ENCODE assay signal across 11 mouse cellular contexts in genomic region chr11:82602818-82603217, GRCm38 (mm10).
DNase-seq lines count a peak whose midpoint lies in the region; ATAC-seq lines count a peak whose summit lies in the region.
"Had no signal": no experiment of that assay in that cellular context is flagged by ENCODE, and none has a peak within 500 bp of the region (broad histone marks: within the 10 kb centered on the region; RNA-seq: fewer than 3 reads in every experiment).

No protein-coding gene starts in this region.

- no peak overlapping the region for H3K4me2 ChIP-seq in neural tube, embryonic 13.5 days
- H3K4me2 ChIP-seq: liver, embryonic 13.5 days had no signal

- H3K9me3 ChIP-seq in heart, embryonic 10.5 days: no peaks in the 10 kb centered on the region
- H3K9me3 ChIP-seq in neural tube, embryonic 13.5 days: no peaks in the 10 kb centered on the region
- no peaks in the 10 kb centered on the region for H3K9me3 ChIP-seq in midbrain, embryonic 10.5 days (replicated peaks)
- H3K9me3 ChIP-seq: liver, embryonic 13.5 days had no signal

- peaks cover 42% of the 10 kb centered on the region for H3K27me3 ChIP-seq in heart, embryonic 10.5 days (ENCODE audit: insufficient read depth, poor library complexity, severe bottlenecking)
- H3K27me3 ChIP-seq in neural tube, embryonic 13.5 days: peaks cover 25% of the 10 kb centered on the region
- peaks cover 61% of the 10 kb centered on the region for H3K27me3 ChIP-seq in midbrain, embryonic 10.5 days (ENCODE audit: low read depth, poor library complexity, severe bottlenecking)

- H3K36me3 ChIP-seq in heart, embryonic 10.5 days: no peaks in the 10 kb centered on the region
- H3K36me3 ChIP-seq in neural tube, embryonic 13.5 days: no peaks in the 10 kb centered on the region
- no peaks in the 10 kb centered on the region for H3K36me3 ChIP-seq in midbrain, embryonic 10.5 days
- H3K36me3 ChIP-seq: liver, embryonic 13.5 days had no signal

- H3K27ac ChIP-seq in heart, embryonic 10.5 days: no peak overlapping the region
- H3K27ac ChIP-seq in neural tube, embryonic 13.5 days (replicated peaks): 0 out of 2 replicates have a peak overlapping the region, but pooled peaks have one; percentile 28
- no peak overlapping the region for H3K27ac ChIP-seq in midbrain, embryonic 10.5 days (replicated peaks)
- H3K27ac ChIP-seq: liver, embryonic 13.5 days had no signal

- 10% methylated on average over 11 of the region's 11 CpGs for WGBS in heart, embryonic 10.5 days
- WGBS in neural tube, embryonic 13.5 days: 43% methylated on average over 11 of the region's 11 CpGs
- WGBS in midbrain, embryonic 10.5 days: 14% methylated on average over 11 of the region's 11 CpGs

- intact Hi-C loops in heart, postnatal 10 days (cut with DNase I): no loop called here

- DNase-seq in heart, embryonic 10.5 days (ENCODE audit: low spot score): no peak
- no peak for DNase-seq in heart, postnatal 10 days
- DNase-seq in neural tube, embryonic 10.5 days (ENCODE audit: extremely low spot score, low spot score): no peak
- peak; percentile 24 for DNase-seq in midbrain, embryonic 10.5 days (ENCODE audit: low spot score)
- DNase-seq in testis, postnatal 10 days (ENCODE audit: low spot score): peak; percentile 57
- DNase-seq in spleen, postnatal 4 days (ENCODE audit: low spot score in 2 of 2): no peak
- DNase-seq: liver, embryonic 13.5 days; spleen, adult 18-20 months had no signal

- ATAC-seq in neural tube, embryonic 13.5 days (ENCODE audit: low read depth): 0 out of 2 replicates have a peak, but pooled peaks have one; percentile 20
- ATAC-seq: inflammation-experienced regulatory T-cells, adult 6 months had no signal

- 0 out of 2 replicates have a peak overlapping the region, but pooled peaks have one; percentile 16 for H3K4me3 ChIP-seq in heart, embryonic 10.5 days
- no peak overlapping the region for H3K4me3 ChIP-seq in neural tube, embryonic 13.5 days
- no peak overlapping the region for H3K4me3 ChIP-seq in midbrain, embryonic 10.5 days
- H3K4me3 ChIP-seq: erythroblast, embryonic 14.5 days; liver, embryonic 13.5 days had no signal

- peak overlapping the region; percentile 23; the same call in 1 of the 2 replicates for H3K9ac ChIP-seq in neural tube, embryonic 13.5 days
- H3K9ac ChIP-seq: liver, embryonic 13.5 days had no signal

- no peaks in the 10 kb centered on the region for H3K4me1 ChIP-seq in heart, embryonic 10.5 days
- peaks cover 45% of the 10 kb centered on the region for H3K4me1 ChIP-seq in neural tube, embryonic 13.5 days (replicated peaks)
- H3K4me1 ChIP-seq in midbrain, embryonic 10.5 days: peaks cover 18% of the 10 kb centered on the region
- H3K4me1 ChIP-seq: liver, embryonic 13.5 days had no signal

Comparison
In these comparisons a context has a peak if more than half of its experiments do, and no peak if none do; other contexts are left out.
1. DNase-seq: peak in midbrain, embryonic 10.5 days (single experiment) and testis, postnatal 10 days (single experiment); none in heart, embryonic 10.5 days (single experiment), heart, postnatal 10 days (0 of 2), neural tube, embryonic 10.5 days (single experiment) and spleen, postnatal 4 days (0 of 2).